Mouse (Mus musculus) urinary bladder, postnatal 14 days (tissue): Measurements from ENCODE around the gene Tubg2.
"Not testable (repeated sequence)": the region's sequence is repeated elsewhere in the genome, so short reads cannot be mapped to it uniquely, and the experiment has no call there.

Source experiments
- DNase-seq: peaks from one replicate; pipeline ENCODE4 v3.0.0; 2021; ENCODE audit warnings: low spot score

The Tubg2 gene

DNA sequence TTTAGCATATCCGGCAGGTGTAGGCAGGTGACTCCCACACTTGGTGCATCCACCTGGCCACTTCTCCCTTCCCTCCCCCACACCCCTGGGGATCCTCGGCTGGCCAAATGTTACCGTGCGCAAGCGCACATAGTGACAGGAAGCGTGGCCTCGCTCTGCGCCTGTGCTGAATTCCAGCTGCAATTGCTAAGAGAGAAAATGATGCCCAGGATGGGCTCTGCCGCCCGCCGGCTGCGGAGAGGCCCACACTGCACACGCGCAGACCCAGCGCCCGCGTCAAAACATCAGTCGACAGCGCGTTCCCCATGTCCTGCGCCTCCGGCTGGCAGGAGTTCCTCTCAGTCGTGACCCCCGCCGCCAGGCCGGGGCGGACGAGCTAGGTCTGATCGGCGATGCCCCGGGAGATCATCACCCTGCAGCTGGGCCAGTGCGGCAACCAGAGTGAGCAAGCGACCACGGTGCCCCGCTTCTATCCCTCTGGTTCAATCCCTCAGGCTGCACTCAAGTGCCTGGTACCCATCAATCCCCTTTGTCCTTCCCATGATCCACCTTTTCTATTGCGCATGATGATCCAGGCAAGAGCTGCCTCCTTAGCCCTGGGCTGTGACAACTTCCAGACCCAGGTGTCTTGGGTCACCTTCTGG, at the start of gene Tubg2:
Gene Tubg2 (plus strand): TSS at position 180 of the 644 bp plus-strand sequence.
- DNase-seq: peak; percentile 50

DNA sequence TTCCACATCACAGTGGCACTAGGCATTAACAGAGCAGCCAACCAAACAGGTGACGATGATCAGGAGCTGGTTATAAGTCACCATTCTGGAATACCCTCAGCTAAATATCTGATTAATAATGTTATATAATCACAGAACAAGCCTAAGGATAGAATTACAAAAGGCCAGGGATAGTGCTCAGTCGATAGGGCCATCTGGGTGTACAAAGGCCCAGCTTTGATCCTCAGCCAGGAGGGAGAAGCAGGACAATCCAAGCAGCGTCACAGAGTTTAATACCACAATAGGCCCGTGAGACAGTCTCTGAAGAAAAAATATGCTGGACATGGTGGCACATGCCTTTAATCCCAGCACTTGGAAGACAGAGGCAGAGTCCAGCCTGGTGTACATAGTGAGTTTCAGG, 46.4 kb upstream of the Tubg2 start:
- no peak for DNase-seq

DNA sequence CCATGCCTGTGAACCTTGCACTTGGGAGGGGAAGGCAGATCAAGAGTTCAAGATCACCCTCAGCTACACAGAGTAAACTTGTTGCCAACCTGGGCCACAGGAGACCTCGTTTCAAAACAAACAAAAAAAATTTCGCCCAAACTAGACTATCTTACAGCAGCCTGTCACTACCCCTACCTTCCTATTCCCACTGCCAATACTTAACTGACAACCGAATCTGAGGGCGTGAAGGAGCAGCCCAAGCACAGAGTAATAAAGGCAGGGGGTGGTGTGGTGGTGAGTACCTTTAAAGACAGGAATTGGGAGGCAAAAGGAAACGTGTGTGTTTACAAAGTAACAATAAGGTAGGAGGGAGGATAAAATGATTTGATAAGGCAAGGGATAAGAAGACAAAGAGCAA, 45.0 kb upstream of the Tubg2 start:
- no peak for DNase-seq

DNA sequence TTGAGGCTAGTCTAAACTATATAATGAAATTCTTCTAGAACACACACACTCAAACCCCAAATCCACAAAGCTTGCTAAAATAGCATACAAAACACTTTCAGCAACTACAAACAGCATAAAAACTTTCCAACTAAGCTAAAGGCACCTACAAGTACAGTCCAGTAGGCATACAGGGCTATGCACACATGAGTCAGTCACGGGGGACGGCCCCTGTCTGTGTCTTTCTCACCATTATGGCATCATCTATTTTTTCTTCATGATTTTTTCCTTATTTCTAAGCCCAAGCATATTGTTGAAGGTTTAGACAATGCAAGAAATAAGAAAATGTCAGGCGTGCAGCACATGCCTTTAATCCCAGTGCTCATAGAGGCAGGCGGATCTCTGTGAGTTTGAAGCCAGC, 44.5 kb upstream of the Tubg2 start:
- DNase-seq: no peak

DNA sequence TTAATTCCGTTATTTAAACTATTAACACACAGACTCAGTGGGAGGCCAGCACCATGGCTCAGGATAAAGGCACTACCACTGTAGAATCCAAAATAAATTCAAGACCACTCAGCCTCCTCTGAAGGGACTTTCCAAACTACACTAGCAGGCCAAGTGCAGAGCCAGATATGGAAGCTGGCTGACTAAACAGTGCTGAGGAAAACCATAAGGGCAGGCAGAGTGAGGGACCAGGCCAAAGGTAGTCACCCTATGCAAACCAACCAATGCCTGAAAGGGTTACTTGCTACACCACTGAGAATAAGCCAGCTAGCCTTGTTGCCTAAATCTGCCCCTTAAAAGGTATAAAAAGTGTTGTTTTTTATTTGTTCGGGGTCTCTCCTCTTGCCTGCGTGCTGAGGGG, 43.5 kb upstream of the Tubg2 start:
- DNase-seq: no peak

DNA sequence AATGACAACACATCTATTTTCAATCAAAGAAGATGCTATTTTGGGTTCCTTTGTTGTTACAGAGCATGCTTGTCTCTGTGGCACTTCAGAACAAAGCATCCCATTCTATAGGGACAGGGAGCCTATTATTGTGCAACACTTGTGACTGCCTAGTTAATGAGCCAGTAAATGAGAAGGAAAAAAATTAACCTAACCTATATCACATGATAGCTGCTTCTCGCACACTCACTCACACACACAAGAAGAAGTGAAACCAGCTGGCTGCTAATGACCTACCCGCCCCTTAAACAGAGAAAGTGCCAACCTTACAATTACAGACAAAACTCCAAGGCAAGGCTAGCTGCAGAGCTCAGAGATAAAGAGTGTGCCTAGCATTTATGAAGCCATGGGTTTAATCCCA, 40.1 kb upstream of the Tubg2 start:
- no peak for DNase-seq

DNA sequence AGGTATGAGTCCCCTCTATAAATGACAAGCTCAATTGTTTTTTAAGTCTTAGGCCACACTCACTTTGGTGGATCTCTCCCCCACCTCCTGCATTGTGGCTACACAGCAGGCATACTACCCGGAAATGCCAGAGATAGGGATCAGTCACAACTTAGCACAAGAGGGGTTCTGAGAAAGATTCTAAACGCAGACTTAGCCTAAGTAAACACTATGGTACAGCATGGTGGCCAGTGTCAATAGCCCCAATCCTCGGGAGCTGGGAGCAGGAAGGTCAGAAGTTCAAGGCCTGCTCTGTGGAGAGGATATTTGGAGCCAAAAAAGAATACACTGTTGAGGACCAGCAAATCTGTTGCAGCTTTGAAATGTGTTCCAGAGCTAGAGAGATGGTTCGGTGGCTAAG, 37.6 kb upstream of the Tubg2 start:
- peak; percentile 7 for DNase-seq

DNA sequence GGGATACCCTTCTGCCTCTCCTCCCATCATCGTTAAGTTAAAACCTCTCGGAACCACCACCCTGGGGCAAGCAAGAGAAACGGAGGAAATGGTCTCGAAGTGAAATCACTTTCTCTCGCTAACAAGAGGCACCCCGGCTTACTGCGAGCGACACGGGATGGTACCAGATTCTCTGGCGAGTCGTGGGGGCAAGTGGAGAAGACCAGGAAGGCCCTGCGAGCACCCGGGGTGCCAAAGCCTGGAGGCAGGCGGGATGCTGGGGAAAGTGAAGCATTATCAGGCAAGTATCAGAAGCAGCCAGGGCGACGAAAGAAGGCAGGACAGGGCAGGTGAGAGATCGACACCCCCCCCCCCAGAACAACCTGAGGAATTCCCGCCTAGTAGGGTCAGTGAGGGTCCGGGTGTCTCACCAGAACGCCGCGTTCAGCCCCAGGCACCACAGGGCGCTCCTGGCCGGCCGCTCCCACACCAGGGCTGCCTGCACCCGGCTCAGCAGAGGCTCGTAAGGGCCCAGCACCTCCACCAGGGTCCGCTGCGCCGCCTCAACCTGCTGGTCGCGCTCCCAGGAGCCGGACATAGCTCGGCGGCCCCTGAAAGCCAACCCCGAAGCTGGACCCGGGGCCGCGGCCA, 36.5 kb upstream of the Tubg2 start:
- DNase-seq: no peak

DNA sequence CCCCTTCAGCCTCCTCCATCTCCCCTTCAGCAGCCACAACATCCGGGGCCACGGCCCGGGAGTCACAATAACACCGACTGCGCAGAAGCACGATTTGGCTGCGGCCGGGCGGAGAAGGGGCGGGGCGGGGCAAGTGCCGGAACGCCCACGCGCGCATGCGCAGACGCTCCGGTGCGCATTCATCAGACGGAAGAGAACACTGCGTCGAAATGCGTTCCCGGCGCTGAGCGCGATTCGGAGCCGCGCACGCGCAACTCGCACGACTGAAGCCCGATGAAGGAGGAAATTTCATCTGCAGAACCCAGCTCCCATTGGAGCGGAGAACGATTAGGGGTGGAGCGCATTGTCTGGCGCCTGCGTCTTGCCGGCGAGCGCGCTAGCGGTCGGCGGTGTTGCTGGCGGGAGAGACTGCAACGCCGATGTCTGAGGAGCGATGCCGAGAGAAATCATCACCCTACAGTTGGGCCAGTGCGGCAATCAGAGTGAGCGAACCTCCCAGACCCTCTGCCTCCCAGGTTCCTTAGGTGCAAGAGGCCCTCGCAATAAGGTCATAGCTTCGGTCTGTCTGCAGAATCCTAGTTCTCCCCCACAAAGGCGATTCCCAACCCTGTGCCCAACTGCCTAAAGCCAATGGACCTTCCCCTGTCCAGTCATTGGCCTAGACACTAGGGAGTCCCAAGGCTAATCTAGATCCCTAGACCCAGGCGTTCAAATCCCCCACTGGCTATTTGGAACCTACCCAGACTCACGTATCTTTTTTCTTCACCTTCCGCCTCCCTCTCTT, 35.8 kb upstream of the Tubg2 start, which contains the start of the genes Retreg3 and Tubg1:
Gene Retreg3 (minus strand): TSS at position 133 of the 784 bp plus-strand sequence.
Gene Tubg1 (plus strand): TSS at position 178 of the 784 bp plus-strand sequence.
- peak; percentile 98 for DNase-seq

DNA sequence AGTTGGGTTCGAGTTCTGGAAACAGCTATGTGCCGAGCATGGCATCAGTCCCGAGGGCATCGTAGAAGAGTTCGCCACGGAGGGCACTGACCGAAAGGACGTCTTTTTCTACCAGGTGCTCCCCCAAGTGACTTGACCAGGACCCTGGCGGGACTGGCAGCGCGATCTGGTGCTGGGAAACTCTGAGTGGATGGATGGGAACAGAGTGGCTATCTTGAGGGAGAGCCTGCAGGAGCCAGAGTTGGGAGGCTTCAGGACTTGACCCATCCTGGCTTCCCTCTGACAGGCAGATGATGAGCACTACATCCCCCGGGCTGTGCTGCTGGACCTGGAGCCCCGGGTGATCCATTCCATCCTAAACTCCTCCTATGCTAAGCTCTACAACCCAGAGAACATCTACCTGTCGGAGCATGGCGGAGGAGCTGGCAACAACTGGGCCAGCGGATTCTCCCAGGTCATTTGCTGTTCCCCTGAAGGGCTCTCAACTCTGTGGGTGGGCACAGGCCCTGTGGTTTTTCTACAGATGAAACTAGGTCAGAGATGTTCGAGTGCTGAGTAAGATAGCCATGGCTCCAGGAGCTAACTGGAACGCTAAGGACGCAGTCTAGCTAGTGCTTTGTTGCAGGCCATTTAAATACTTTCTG, 35.0 kb upstream of the Tubg2 start:
- no peak for DNase-seq

DNA sequence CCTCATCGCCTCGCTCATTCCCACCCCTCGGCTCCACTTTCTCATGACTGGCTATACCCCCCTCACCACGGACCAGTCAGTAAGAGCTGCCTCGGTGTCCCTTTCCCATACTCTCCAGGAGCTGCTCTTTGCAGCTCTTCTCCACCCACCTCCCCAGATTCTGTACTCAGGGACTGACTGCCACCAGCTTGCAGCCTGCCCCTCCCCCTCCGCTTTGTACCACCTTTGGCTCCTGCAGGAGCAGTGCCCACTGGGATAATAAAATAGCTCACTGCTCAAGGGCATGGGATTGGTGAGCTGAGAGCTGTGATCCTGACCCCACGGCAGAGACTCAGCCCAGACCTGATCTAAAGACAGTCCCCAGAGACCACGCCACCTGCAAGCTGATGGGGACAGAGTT, 31.2 kb upstream of the Tubg2 start:
- DNase-seq: not testable (repeated sequence)

DNA sequence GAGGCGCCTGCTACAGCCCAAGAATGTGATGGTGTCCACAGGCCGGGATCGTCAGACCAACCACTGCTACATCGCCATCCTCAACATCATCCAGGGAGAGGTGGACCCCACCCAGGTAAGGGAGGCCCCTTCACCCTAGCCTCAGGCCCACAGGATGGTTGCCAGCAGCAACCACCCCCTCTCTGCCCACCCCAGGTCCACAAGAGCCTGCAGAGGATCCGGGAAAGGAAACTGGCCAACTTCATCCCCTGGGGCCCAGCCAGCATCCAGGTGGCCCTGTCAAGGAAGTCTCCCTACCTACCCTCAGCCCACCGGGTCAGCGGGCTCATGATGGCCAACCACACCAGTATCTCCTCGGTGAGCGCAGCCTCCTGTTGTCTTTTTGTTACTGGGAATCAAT, 30.7 kb upstream of the Tubg2 start:
- DNase-seq: not testable (repeated sequence)

DNA sequence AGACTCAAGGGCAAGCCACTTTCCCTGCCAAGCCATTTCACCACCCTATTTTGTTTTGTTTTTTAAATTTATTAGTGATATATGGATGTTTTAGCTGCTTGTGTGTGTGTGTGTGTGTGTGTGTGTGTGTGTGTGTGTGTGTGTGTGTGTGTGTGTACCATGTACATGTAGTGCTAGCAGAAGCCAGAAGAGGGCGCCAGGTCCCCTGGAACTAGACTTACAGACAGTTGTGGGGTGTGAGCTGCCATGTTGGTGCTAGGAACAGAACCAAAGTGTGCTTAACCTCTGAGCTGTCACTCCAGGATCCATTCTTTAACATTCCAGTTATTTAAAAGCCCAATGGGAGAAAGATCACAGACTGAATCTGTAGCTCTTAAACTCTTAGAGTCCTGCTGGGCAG, 28.6 kb upstream of the Tubg2 start:
- no peak for DNase-seq

DNA sequence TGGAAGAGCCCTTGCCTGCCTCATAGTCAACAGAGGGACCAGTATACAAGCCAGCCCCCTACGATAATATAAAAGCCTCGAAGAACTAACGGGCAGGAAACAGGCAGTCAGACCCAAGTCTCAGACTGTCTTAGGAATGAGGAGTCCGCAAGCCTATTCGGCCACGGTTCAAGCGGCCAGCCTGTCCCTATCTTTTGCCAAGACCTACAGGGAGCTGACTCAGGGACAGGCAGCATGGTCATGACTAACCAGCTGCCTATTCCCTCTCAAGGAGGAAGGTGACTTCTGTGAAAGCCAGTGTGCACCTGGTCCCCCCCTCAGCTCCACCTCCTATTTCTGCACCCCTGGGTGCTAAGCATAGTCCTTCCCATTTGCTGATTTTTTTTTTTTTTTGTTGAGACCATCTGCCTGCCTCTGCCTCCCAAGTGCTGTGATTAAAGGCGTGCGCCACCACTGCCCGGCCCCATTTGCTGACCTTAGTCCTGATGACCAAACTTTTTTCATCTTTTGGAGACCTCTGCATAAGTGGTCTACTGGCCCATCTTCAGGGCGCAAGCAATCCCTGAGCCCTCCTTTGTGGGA, 26.6 kb upstream of the Tubg2 start:
- no peak for DNase-seq

DNA sequence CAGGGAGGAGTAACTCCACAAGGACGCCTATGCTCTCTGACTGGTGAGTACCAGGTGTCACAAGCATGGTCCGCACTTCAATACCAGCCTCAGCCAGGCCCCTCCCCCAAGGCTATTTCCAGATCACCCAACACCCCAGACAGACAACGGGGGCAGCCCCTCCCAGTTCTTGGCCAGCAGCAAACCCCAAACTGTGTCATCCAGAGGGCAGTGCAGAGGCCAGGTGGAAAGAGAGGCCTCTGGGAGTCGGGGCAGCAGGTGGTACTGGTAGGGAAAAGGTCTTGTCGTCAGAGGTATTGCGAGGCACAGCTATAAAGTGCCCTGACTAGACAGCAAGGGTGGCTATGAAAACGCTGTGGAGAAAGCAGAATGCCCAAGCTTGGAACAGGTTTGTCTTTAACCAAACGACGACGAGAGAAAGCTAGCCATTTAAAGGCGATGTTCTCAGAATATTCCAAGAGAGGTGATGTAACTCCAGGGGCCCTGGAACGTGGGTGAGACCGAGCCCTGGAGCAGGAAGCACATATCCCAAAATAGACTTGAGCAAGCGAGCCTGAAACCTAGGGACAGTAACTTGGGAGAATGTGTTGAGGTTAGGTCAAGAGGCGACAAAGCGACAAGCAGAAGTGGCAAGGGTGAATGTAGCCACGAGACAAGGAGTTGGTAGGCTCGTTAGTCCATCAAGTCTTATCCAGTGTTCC, 25.5 kb upstream of the Tubg2 start:
- no peak for DNase-seq

DNA sequence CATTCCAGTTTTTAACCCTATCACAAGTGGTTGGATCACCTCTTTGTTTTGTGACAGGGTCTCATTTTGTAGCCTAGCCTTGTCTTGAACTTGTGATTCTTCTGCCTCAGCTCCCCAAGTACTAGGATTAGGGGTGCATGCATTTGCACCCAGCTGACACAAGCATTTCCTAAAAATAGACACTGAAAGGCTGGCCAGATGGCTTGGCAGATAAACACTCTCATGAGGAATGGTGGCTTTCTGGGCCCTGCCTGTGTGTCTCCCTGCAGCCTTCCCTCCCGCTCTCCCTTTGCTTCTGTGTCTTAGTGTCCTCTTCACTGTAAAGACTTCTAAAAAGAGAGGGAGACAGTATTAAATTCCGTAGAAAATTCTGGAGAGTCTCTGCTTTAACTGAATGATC, 24.5 kb upstream of the Tubg2 start:
- no peak for DNase-seq

DNA sequence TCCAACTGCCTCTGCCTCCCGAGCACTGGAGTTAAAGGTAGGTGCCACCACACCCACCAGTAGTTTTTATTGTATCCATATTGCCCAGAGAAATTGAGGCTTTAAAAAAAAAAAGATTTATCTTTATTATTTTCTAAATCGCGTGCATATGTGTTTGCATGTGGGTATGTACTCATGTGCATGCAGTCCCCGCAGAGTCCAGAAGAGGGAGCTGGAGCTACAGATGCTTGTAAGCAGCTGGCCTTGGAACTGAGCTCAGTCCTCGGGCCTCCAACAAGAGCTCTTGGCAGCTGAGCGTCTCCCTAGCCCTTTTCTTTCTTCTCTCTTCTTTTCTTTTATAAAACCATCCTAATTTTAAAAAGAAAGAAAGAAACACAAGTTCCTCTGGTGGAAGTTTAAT, 24.0 kb upstream of the Tubg2 start:
- no peak for DNase-seq

DNA sequence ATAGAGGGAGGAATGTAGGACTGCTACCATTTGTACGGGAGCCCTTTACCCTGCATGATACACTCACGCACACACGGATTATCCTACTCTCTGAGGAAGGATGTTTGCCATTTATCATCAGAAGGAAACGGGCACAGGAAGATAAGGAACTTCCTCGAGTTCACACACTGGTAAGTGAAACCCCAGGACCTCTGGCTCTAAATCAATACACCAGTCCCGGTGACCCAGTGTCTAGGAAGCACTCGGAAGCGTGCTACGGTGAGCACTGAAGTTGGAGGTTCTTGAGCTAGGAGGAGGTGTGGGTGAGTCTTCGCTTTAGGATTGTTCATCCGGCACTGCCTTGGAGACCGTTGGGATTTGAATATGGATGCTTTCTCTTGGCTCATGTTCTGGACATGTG, 22.7 kb upstream of the Tubg2 start:
- DNase-seq: no peak

DNA sequence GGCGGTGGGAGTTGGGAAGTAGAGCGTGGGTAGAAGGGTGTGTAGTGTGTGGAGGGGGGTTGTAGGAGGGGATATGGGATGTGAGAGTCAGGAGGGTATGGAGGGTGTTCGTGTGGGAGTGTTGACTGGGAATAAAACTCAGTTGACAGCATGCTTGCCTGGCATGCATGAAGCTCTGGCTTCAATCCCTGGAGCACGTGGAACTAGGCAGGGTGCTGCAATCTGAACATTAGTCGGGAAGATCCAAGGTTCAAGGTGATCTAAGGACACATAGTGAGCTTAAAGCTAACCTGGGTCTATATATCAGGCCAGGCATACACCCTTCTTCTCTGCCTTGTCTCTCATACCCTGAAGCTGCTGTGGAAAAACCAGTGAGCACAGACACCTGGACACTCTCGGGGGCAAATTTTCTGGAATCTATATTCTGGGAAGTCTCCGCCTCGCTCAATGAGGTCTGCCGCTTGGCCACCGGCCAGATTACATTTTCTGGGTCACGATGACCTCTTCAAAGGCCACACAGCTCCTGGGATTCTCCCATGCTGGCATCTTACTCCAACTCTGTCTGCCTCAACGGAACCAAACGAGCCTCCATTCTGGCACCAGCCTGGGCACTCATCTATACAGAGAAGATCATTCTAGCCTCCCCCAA, 21.4 kb upstream of the Tubg2 start:
- DNase-seq: no peak

DNA sequence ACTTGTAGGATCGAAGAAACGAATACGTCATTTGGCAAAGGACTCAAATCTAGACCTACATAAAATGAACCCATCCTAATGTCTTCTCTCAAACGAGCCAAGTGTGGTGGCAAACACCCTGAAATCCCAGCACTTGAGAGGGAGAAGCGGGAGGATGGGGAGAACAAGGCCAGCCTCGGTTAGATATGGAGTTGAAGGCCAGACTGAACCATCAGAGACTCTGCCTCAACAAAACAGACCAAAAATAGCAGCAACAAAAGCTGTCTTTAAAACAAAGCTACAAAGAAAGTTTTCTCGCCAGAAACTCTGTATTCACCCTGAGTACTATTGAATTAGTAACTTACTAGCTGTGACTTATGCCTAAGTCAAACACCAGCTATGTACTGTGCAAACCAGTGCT, 18.7 kb upstream of the Tubg2 start:
- DNase-seq: no peak

DNA sequence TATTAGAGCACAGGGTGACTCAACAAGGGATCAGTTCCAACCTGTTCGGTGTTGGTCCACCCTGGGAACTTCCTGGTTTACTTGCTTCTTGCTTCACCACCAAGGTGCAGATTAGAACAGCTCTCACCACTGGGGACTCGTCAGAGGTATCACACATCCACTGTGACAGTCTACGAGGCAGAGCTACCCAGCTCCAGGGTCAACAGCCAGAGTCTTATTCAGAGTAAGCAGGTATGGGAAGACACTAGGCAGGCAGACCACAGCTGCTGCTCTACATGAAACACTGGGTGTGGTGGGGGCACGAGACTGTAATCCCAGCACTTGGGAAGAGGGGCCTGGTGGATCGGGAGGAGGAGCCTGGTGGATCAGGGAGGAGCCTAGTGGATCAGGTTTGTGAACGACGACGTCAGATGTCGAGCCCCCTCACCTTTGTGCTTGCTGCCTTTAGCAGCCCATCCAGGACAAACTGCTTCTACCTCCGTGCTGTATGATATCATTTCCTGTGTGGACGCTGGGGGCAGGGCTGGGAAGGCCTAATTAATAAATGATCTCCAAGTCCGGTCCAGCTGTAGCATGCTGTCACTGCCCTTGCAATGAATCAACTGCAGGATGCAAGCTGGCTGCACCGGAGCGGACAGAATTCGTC, 17.0 kb upstream of the Tubg2 start:
- DNase-seq: peak; percentile 65
